Mouse (Mus musculus): ENCODE data around the gene Zfp541.

DNA sequence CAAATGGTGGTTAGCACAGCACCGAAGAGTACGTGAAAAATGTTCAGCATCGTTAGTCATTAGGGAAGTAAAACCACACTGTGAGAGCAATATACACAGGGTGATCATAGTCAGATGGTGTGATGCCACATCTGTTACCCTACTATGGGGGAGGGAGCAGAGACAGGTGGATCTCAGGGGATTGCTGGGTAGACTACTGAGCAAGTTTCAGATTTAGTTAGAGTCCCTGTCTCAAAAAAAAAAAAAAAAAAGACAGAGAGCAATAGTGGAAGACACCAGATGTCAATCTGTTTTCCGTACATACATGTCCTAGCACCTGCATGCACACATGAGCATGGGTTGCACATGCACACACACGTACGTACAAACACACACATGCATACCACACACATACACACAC, 5.9 kb upstream of the Zfp541 start:
- no peak for TF ChIP-seq CTCF (IDR thresholded peaks at IDR 0.05; ENCODE audit: low read depth)
- no peak for TF ChIP-seq EP300 (optimal IDR thresholded peaks at IDR 0.05)

Measured in stomach, postnatal 0 days (tissue).